Mouse (Mus musculus) brain, embryonic 14.5 days (tissue): ENCODE measurements around the gene Bach2.

ENCODE experiments used
- CTCF ChIP-seq: fragments of 200-500 bp; IDR thresholded peaks from 2 replicates; pipeline ENCODE4 v1.5.1; 2012; ENCODE audit warnings: inconsistent platforms, mild to moderate bottlenecking, moderate library complexity, borderline replicate concordance; ENCODE audit not compliant: insufficient read depth, insufficient read length; ENCODE audit errors: extremely low read depth
- POLR2A ChIP-seq: fragments of 200-500 bp; IDR thresholded peaks from 2 replicates; pipeline ENCODE4 v1.6.1; 2012; ENCODE audit warnings: mild to moderate bottlenecking, inconsistent platforms, borderline replicate concordance; ENCODE audit not compliant: poor library complexity, insufficient read depth, insufficient read length, severe bottlenecking; ENCODE audit errors: extremely low read depth

- TF ChIP-seq CTCF (peak; percentile 36; the same call in 1 of the 2 replicates), POLR2A (peak; percentile 46; the same call in 1 of the 2 replicates)
Observed at GRCm38 (mm10) chr4:32238366-32238854, at the start of gene Bach2.
